Mouse (Mus musculus) monocyte, adult 59 days (primary cell): ENCODE results near the gene Olfr918. TPM values are rescaled to one million over a fixed set of nuclear protein-coding genes. Genes with fewer than 3 reads are reported as not detected.

Experiments used
- total RNA-seq, 2 experiments: library from RNA; stranded (reverse); gene quantifications; one replicate each; pipeline ENCODE4 v1.2.4; 2023

The Olfr918 gene
- total RNA-seq: not detected

GRCm38 (mm10) chr9:38674501-38674900, at the start of gene Olfr918:
Gene Olfr918 (minus strand): TSS chr9:38674601.

GRCm38 (mm10) chr9:38718102-38718501, 43.7 kb upstream of the Olfr918 start, which contains the start of gene Vwa5a:
Gene Vwa5a (plus strand): TSS chr9:38718268.

GRCm38 (mm10) chr9:38665742-38666141, 8.7 kb downstream of the Olfr918 start, which contains the start of gene Olfr917:
Gene Olfr917 (minus strand): TSS chr9:38665842.

GRCm38 (mm10) chr9:38659775-38660174, 14.6 kb downstream of the Olfr918 start, which contains the start of gene Olfr916:
Gene Olfr916 (minus strand): TSS chr9:38659875.

Other genes starting within 250 kb of the Olfr918 start
- not detected for gene Olfr901, start 245.1 kb downstream of the Olfr918 start, total RNA-seq
- not detected for gene Olfr902, start 226.9 kb downstream of the Olfr918 start, total RNA-seq
- gene Olfr904, start 211.5 kb downstream of the Olfr918 start, total RNA-seq: not detected
- gene Olfr905, start 203.5 kb downstream of the Olfr918 start, total RNA-seq: not detected
- not detected for gene Olfr906, start 187.5 kb downstream of the Olfr918 start, total RNA-seq
- not detected for gene Olfr907, start 178.8 kb downstream of the Olfr918 start, total RNA-seq
- gene Olfr911-ps1, start 153.0 kb downstream of the Olfr918 start, total RNA-seq: not detected
- gene Olfr910, start 136.8 kb downstream of the Olfr918 start, total RNA-seq: not detected
- not detected for gene Olfr912, start 94.4 kb downstream of the Olfr918 start, total RNA-seq
- not detected for gene Olfr913, start 81.8 kb downstream of the Olfr918 start, total RNA-seq
- gene Olfr914, start 69.5 kb downstream of the Olfr918 start, total RNA-seq: not detected
- not detected for gene Olfr916, start 14.7 kb downstream of the Olfr918 start, total RNA-seq
- gene Olfr917, start 8.8 kb downstream of the Olfr918 start, total RNA-seq: not detected
- not detected for gene Olfr919, start 29.1 kb upstream of the Olfr918 start, total RNA-seq
- gene Vwa5a, start 43.7 kb upstream of the Olfr918 start, total RNA-seq: 10 to 100 TPM; 72.6 to 77.7 TPM
- gene Olfr920, start 77.7 kb upstream of the Olfr918 start, total RNA-seq: under 1 TPM; 0.67 to 0.84 TPM
- gene Olfr921, start 98.5 kb upstream of the Olfr918 start, total RNA-seq: not detected
- gene Olfr922, start 140.0 kb upstream of the Olfr918 start, total RNA-seq: not detected
- not detected for gene Olfr923, start 151.9 kb upstream of the Olfr918 start, total RNA-seq
- gene Olfr924, start 169.8 kb upstream of the Olfr918 start, total RNA-seq: not detected
- gene Olfr26, start 180.5 kb upstream of the Olfr918 start, total RNA-seq: not detected
- gene Olfr926, start 202.5 kb upstream of the Olfr918 start, total RNA-seq: not detected